Mouse (Mus musculus) heart, postnatal 0 days (tissue): ENCODE results near the gene Arsb.

Experiments used
- CTCF ChIP-seq: IDR thresholded peaks from 2 replicates; pipeline ENCODE4 v1.5.1; 2016; ENCODE audit warnings: antibody characterized with exemption, control low read depth, low read depth
- EP300 ChIP-seq: IDR thresholded peaks from 2 replicates; pipeline ENCODE4 v1.6.1; 2016; ENCODE audit warnings: antibody characterized with exemption, low read depth

GRCm38 (mm10) chr13:93936455-93936854 lies 165.0 kb downstream of the Arsb start:
- TF ChIP-seq CTCF (no peak), EP300 (no peak)
